Mouse (Mus musculus) limb, embryonic 12.5 days (tissue): ENCODE results near the gene Srr. TPM values are rescaled to one million over a fixed set of nuclear protein-coding genes. Genes with fewer than 3 reads are reported as not detected.

Experiments
- ATAC-seq: fragments of 200-750 bp; cut with Nextera tagmentation; 2 replicates; pipeline ENCODE4 v1.8.0; 2017; ENCODE audit warnings: low read depth, moderate TSS enrichment; ENCODE audit not compliant: insufficient number of reproducible peaks, insufficient read depth, low FRiP score, low TSS enrichment
- H3K27ac ChIP-seq: fragments of 300-500 bp; sonication (generic); 2 replicates; pipeline ENCODE4 v1.5.1; 2016; ENCODE audit warnings: mild to moderate bottlenecking, moderate library complexity
- H3K27me3 ChIP-seq: fragments of 300-500 bp; sonication (generic); 2 replicates; pipeline ENCODE4 v1.6.1; 2016; ENCODE audit warnings: mild to moderate bottlenecking, moderate library complexity
- H3K36me3 ChIP-seq: fragments of 300-500 bp; sonication (generic); 2 replicates; pipeline ENCODE4 v1.6.1; 2016; ENCODE audit warnings: mild to moderate bottlenecking, moderate library complexity
- H3K4me1 ChIP-seq: fragments of 300-500 bp; sonication (generic); replicated peaks from 2 replicates; pipeline ENCODE4 v1.6.1; 2016
- H3K4me2 ChIP-seq: fragments of 300-500 bp; sonication (generic); 2 replicates; pipeline ENCODE4 v1.6.1; 2016; ENCODE audit warnings: mild to moderate bottlenecking, moderate library complexity
- H3K4me3 ChIP-seq: fragments of 300-500 bp; sonication (generic); replicated peaks from 2 replicates; pipeline ENCODE4 v1.5.1; 2016; ENCODE audit warnings: mild to moderate bottlenecking
- H3K9ac ChIP-seq: fragments of 300-500 bp; sonication (generic); replicated peaks from 2 replicates; pipeline ENCODE4 v1.6.1; 2016; ENCODE audit warnings: mild to moderate bottlenecking, moderate library complexity
- H3K9me3 ChIP-seq: fragments of 300-500 bp; sonication (generic); 2 replicates; pipeline ENCODE4 v1.6.1; 2016; ENCODE audit warnings: mild to moderate bottlenecking, moderate library complexity
- WGBS: fragments of 180-500 bp; shearing (Covaris S2); methylation state at CpG from one replicate; pipeline ENCODE4 v1.1.7; 2016; 5-methylcytosine and 5-hydroxymethylcytosine counted together
- polyA plus RNA-seq: library from polyadenylated mRNA; unstranded; fragments of >200 nt; fragmentation: Nextera tagmentation; extraction: Ambion mirVana; gene quantifications from 2 replicates; pipeline ENCODE4 v1.2.1, GENCODE M21; 2016

The Srr gene
- polyA plus RNA-seq, 1 experiment from 2014 or later = 24.5 TPM

- Histone ChIP-seq H3K27me3 (no peaks in the 10 kb centered on the region), H3K36me3 (peaks cover 70% of the 10 kb centered on the region)
These were observed 20.6 kb upstream of the Srr start for GRCm38 (mm10) chr11:74946348-74946747.

GRCm38 (mm10) chr11:74930391-74930790 is 4.6 kb upstream of the Srr start:
- Histone ChIP-seq H3K4me2 (no peak overlapping the region), H3K36me3 (peaks cover 59% of the 10 kb centered on the region), H3K9me3 (no peaks in the 10 kb centered on the region), H3K4me1 (peaks cover 10% of the 10 kb centered on the region), H3K9ac (no peak overlapping the region), H3K27ac (no peak overlapping the region), H3K4me3 (no peak overlapping the region), H3K27me3 (no peaks in the 10 kb centered on the region)
- no peak for ATAC-seq
- WGBS = 95% methylated on average over 7 of the region's 7 CpGs

More at GRCm38 (mm10) chr11:74946348-74946747, 20.6 kb upstream of the Srr start:
- H3K4me3 ChIP-seq = no peak overlapping the region
- no peak for ATAC-seq
- 79% methylated on average over 3 of the region's 3 CpGs for WGBS
- H3K9me3 ChIP-seq = no peaks in the 10 kb centered on the region
- H3K4me1 ChIP-seq = no peaks in the 10 kb centered on the region
- H3K9ac ChIP-seq = no peak overlapping the region
- no peak overlapping the region for H3K27ac ChIP-seq
- no peak overlapping the region for H3K4me2 ChIP-seq

DNA sequence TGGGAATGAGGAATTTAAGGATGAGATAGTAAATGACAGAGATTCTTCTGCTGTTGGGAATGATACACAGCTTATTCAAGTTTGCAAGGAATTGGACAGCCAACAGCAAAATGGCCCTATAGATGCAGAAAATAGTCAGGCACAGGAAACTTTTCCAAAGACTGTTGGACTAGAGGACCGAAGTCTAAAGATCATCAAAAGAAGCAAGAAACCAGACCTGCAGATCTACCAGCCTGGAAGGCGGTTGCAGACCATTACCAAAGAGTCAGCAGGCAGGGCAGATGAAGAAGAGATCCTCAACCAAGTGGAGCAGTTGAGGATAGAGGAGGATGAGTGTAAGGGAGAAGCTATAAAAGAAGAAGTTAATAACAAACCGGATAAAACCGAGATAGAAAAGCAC is 3.4 kb upstream of the Srr start:
- ATAC-seq = no peak
- H3K27me3 ChIP-seq = no peaks in the 10 kb centered on the region
- no peak overlapping the region for H3K4me2 ChIP-seq
- H3K4me3 ChIP-seq = no peak overlapping the region
- H3K9ac ChIP-seq = no peak overlapping the region
- WGBS = 87% methylated on average over 4 of the region's 4 CpGs
- no peak overlapping the region for H3K27ac ChIP-seq
- no peaks in the 10 kb centered on the region for H3K9me3 ChIP-seq
- H3K36me3 ChIP-seq = peaks cover 46% of the 10 kb centered on the region
- peaks cover 18% of the 10 kb centered on the region for H3K4me1 ChIP-seq

DNA sequence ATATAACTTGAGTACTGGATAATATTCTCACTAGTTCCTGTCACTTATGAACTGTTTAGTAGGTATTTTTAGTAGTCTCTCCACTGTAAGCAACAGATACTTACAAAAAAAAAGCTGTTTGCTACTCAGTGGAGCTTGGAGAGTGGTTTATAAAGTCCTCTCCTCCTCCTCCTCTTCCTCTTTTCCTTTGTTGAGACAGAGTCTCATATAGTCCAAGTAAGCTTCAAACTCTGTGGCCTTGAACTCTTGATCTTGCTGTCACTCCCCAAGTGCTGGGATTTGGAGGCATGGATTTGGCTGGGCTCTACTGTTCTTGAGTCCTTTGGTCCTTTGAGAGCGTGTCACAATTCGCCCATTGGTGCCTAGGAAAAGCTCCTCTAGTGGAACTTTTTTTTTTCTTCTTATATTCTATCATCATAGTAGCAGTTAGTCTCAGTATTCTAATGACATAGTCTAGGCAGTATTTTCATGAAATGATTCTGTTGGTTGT is 1.5 kb upstream of the Srr start:
- Histone ChIP-seq H3K36me3 (peaks cover 28% of the 10 kb centered on the region), H3K9ac (no peak overlapping the region), H3K27ac (no peak overlapping the region), H3K4me2 (peak overlapping the region; percentile 71), H3K27me3 (no peaks in the 10 kb centered on the region), H3K4me3 (no peak overlapping the region), H3K9me3 (no peaks in the 10 kb centered on the region), H3K4me1 (peaks cover 18% of the 10 kb centered on the region)
- 90% methylated on average over 2 of the region's 2 CpGs for WGBS
- ATAC-seq = no peak

GRCm38 (mm10) chr11:74926388-74927005 is 749 bp upstream of the Srr start:
- no peaks in the 10 kb centered on the region for H3K9me3 ChIP-seq
- 7% methylated on average over 11 of the region's 11 CpGs for WGBS
- peaks cover 18% of the 10 kb centered on the region for H3K4me1 ChIP-seq
- peak overlapping the region; percentile 71 for H3K4me2 ChIP-seq
- H3K27me3 ChIP-seq = no peaks in the 10 kb centered on the region
- H3K4me3 ChIP-seq = peak overlapping the region; percentile 92
- peak overlapping the region; percentile 90 for H3K9ac ChIP-seq
- H3K27ac ChIP-seq = peak overlapping the region; percentile 98
- no peak for ATAC-seq
- H3K36me3 ChIP-seq = peaks cover 20% of the 10 kb centered on the region

GRCm38 (mm10) chr11:74924149-74924548 is 1.6 kb downstream of the Srr start:
- H3K27me3 ChIP-seq = no peaks in the 10 kb centered on the region
- peaks cover 8% of the 10 kb centered on the region for H3K36me3 ChIP-seq
- WGBS = 63% methylated on average over 4 of the region's 4 CpGs
- H3K4me2 ChIP-seq = no peak overlapping the region
- H3K4me1 ChIP-seq = peaks cover 18% of the 10 kb centered on the region
- no peak overlapping the region for H3K27ac ChIP-seq
- H3K9me3 ChIP-seq = no peaks in the 10 kb centered on the region
- no peak overlapping the region for H3K9ac ChIP-seq
- no peak for ATAC-seq
- H3K4me3 ChIP-seq = no peak overlapping the region

DNA sequence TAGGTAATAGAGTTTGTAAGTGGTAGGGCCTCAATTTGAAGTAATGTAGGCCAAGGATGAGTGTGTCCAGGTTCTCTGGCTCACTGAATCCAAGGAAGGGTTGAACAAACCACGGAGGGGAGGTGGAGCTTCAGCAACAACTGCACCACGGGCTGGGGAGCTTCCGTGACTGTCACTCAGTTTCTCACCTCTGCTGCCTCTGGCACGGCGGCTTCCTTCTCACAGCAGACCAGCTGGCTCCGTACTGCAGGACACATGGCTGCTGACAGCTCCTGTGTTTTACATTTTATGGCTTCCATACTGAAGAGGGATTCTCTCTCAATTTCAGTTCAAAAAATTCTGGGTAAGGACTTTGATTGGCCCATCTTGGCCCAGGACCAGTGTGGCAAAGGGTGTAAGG is 6.5 kb downstream of the Srr start:
- peaks cover under 1% of the 10 kb centered on the region; the same call in 1 of the 2 replicates for H3K4me1 ChIP-seq

DNA sequence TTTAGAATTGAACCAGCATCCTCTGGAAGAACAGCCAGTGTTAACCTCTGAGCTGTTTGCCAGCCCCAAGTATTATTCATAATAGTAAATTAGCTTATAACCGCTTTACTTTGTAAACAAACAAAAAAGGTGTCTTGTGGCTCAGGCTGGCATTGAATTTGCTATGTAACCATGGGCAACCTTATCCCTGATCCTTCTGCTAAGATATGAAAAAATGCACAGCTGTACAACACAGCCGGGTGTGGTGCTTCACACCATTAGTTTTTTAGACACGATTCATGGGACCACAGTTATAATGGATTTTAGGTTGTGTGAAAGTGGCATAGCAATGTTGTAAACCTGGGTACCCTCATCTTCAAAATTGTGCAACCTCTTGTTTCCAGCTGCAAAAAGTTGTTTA is 13.3 kb downstream of the Srr start:
- no peak overlapping the region for H3K27ac ChIP-seq
- no peak for ATAC-seq
- no peaks in the 10 kb centered on the region for H3K27me3 ChIP-seq
- 86% methylated on average over 3 of the region's 3 CpGs for WGBS
- H3K4me1 ChIP-seq = no peaks in the 10 kb centered on the region
- H3K4me2 ChIP-seq = no peak overlapping the region
- no peak overlapping the region for H3K9ac ChIP-seq
- H3K4me3 ChIP-seq = no peak overlapping the region
- peaks cover 38% of the 10 kb centered on the region for H3K36me3 ChIP-seq
- H3K9me3 ChIP-seq = no peaks in the 10 kb centered on the region

More for the DNA sequence above, 6.5 kb downstream of the Srr start:
- 48% methylated on average over 6 of the region's 6 CpGs for WGBS
- H3K9me3 ChIP-seq = no peaks in the 10 kb centered on the region
- no peak overlapping the region for H3K9ac ChIP-seq
- no peak overlapping the region for H3K4me2 ChIP-seq
- H3K36me3 ChIP-seq = peaks cover 36% of the 10 kb centered on the region
- no peaks in the 10 kb centered on the region for H3K27me3 ChIP-seq
- H3K4me3 ChIP-seq = no peak overlapping the region
- ATAC-seq = no peak
- H3K27ac ChIP-seq = no peak overlapping the region

DNA sequence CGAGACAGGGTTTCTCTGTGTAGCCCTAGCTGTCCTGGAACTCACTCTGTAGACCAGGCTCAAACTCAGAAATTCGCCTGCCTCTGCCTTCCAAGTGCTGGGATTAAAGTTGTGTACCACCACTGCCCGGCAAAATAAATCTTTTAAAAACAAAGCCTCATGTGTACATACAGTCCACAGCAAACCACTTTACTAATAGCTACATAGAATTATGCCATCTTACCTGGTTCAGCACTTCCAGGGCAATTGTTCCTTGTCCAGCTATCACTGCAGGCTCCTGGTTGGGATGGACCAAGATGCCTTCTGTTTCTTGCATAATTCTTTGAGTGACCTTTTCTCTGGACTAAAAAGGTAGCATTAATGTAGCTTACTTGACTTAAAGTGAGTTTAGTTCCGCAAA is 15.8 kb downstream of the Srr start:
- Histone ChIP-seq H3K4me3 (no peak overlapping the region), H3K4me2 (no peak overlapping the region), H3K27me3 (no peaks in the 10 kb centered on the region), H3K4me1 (no peaks in the 10 kb centered on the region), H3K36me3 (peaks cover 52% of the 10 kb centered on the region), H3K27ac (no peak overlapping the region), H3K9ac (no peak overlapping the region), H3K9me3 (no peaks in the 10 kb centered on the region)
- 89% methylated on average over 4 of the region's 4 CpGs for WGBS
- ATAC-seq = no peak

DNA sequence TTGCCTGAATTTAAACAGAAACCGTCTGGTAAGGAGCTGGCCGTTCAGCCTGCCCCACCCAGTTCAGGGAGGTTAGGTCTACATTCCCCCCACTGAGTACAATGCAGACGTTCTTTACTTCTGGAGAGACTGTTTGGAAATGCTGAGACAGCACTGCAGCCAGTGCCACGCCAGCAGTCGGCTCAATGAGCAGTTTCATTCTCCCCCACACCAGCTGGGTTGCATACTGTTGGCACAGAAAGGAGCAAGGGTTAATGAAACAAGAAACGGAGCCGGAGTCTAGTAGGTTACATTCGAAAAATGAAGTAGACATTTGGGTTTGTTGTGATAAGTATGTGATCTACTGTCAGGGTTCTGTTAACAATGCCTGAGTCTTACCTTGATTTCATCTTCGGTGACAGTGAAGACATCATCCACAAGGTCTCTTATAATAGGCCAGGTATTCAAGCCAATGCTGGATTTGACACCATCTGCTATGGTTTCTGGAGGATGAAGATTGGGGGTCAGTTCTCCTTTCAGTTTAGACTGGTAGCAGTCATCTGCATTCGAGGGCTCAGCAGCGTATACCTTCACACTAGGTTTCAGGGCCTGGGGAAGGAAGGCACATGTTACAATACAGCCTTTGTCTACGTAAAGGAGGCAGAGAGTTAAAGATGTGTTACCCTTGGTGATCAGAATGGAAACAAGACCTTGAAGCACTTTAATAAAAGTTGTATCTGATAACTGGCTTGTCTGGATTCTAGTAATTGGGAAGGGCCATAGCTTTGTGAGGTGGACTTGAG is 16.9 kb downstream of the Srr start:
- Histone ChIP-seq H3K36me3 (peaks cover 63% of the 10 kb centered on the region), H3K9ac (no peak overlapping the region), H3K4me2 (no peak overlapping the region), H3K4me3 (no peak overlapping the region), H3K9me3 (no peaks in the 10 kb centered on the region), H3K4me1 (no peaks in the 10 kb centered on the region), H3K27ac (no peak overlapping the region), H3K27me3 (no peaks in the 10 kb centered on the region)
- no peak for ATAC-seq
- WGBS = 90% methylated on average over 12 of the region's 12 CpGs

GRCm38 (mm10) chr11:74907850-74908249 is 17.9 kb downstream of the Srr start:
- no peaks in the 10 kb centered on the region for H3K9me3 ChIP-seq
- H3K27me3 ChIP-seq = no peaks in the 10 kb centered on the region
- 91% methylated on average over 6 of the region's 6 CpGs for WGBS
- H3K4me1 ChIP-seq = no peaks in the 10 kb centered on the region
- H3K4me2 ChIP-seq = no peak overlapping the region
- no peak for ATAC-seq
- peaks cover 73% of the 10 kb centered on the region for H3K36me3 ChIP-seq
- H3K9ac ChIP-seq = no peak overlapping the region
- no peak overlapping the region for H3K27ac ChIP-seq
- no peak overlapping the region for H3K4me3 ChIP-seq
